Mouse (Mus musculus) urinary bladder, postnatal 25 days (tissue): ENCODE results near the gene Mars2.

Experiments used
- DNase-seq: peaks from one replicate; pipeline ENCODE4 v3.0.0; 2022; ENCODE audit warnings: low spot score

Mars2 gene

GRCm38 (mm10) chr1:55236890-55237642, at the start of gene Mars2:
Mars2 (plus strand) TSS chr1:55237177.
- peak; percentile 94 for DNase-seq

- no peak for DNase-seq
These were observed 45.0 kb upstream of the Mars2 start for GRCm38 (mm10) chr1:55192015-55192414.

GRCm38 (mm10) chr1:55192824-55193223, 44.2 kb upstream of the Mars2 start:
- no peak for DNase-seq

GRCm38 (mm10) chr1:55193316-55193715, 43.7 kb upstream of the Mars2 start:
- DNase-seq, result no peak

GRCm38 (mm10) chr1:55194064-55194915, 42.7 kb upstream of the Mars2 start:
- no peak for DNase-seq

GRCm38 (mm10) chr1:55195021-55195420, 42.0 kb upstream of the Mars2 start:
- DNase-seq, result no peak

- no peak for DNase-seq
These were observed 40.5 kb upstream of the Mars2 start for GRCm38 (mm10) chr1:55196327-55197003.

GRCm38 (mm10) chr1:55198719-55199118, 38.3 kb upstream of the Mars2 start:
- no peak for DNase-seq

- no peak for DNase-seq
These were observed 34.9 kb upstream of the Mars2 start for GRCm38 (mm10) chr1:55201850-55202752.

GRCm38 (mm10) chr1:55205808-55206327, 31.1 kb upstream of the Mars2 start:
- no peak for DNase-seq

GRCm38 (mm10) chr1:55207561-55207960, 29.4 kb upstream of the Mars2 start:
- DNase-seq, result no peak

GRCm38 (mm10) chr1:55208500-55209140, 28.4 kb upstream of the Mars2 start:
- no peak for DNase-seq

- no peak for DNase-seq
These were observed 26.6 kb upstream of the Mars2 start for GRCm38 (mm10) chr1:55210202-55210965.

- DNase-seq, result no peak
These were observed 25.9 kb upstream of the Mars2 start for GRCm38 (mm10) chr1:55211081-55211480.

GRCm38 (mm10) chr1:55212771-55213170, 24.2 kb upstream of the Mars2 start:
- DNase-seq, result no peak

GRCm38 (mm10) chr1:55213475-55213874, 23.5 kb upstream of the Mars2 start:
- DNase-seq, result no peak

- no peak for DNase-seq
These were observed 23.0 kb upstream of the Mars2 start for GRCm38 (mm10) chr1:55213936-55214335.

- no peak for DNase-seq
These were observed 21.7 kb upstream of the Mars2 start for GRCm38 (mm10) chr1:55215185-55215813.

- DNase-seq, result no peak
These were observed 19.8 kb upstream of the Mars2 start for GRCm38 (mm10) chr1:55217191-55217590.

GRCm38 (mm10) chr1:55221352-55221751, 15.6 kb upstream of the Mars2 start:
- no peak for DNase-seq
